Mouse (Mus musculus) small intestine, adult 2 months (tissue): ENCODE results near the gene Susd4.

Experiments used
- CTCF ChIP-seq: fragments of 200-500 bp; IDR thresholded peaks from 2 replicates; pipeline ENCODE4 v1.5.1; 2012; ENCODE audit warnings: low read depth, mild to moderate bottlenecking, control low read depth, inconsistent platforms, low read length, moderate library complexity, mixed read lengths; ENCODE audit not compliant: insufficient replicate concordance, insufficient read length; ENCODE audit errors: extremely low read depth
- POLR2A ChIP-seq: fragments of 200-500 bp; IDR thresholded peaks from 2 replicates; pipeline ENCODE4 v1.6.1; 2012; ENCODE audit warnings: low read depth, mild to moderate bottlenecking, control low read depth, inconsistent platforms, low read length, moderate library complexity

- TF ChIP-seq POLR2A (no peak), CTCF (no peak)
Observed at GRCm38 (mm10) chr1:182944638-182945037, 181.0 kb downstream of the Susd4 start.
